Mouse (Mus musculus) thymus, adult 2 months (tissue): Measurements from ENCODE around the gene Tsga10. TPM values are rescaled to one million over a fixed set of nuclear protein-coding genes. Genes with fewer than 3 reads are reported as not detected.

Experiments
- DNase-seq: peaks from one replicate; pipeline ENCODE4 v3.0.0; 2021
- H3K27ac ChIP-seq: fragments of 200-500 bp; 2 replicates; pipeline ENCODE4 v1.5.1; 2012; ENCODE audit warnings: low read length, control low read depth; ENCODE audit not compliant: control insufficient read depth, insufficient read depth
- H3K27me3 ChIP-seq: fragments of 200-500 bp; 2 replicates; pipeline ENCODE4 v1.6.1; 2012; ENCODE audit warnings: mild to moderate bottlenecking, low read length, moderate library complexity, mixed read lengths; ENCODE audit not compliant: control insufficient read depth, insufficient read depth
- H3K36me3 ChIP-seq: fragments of 200-500 bp; 2 replicates; pipeline ENCODE4 v1.6.1; 2012; ENCODE audit warnings: mild to moderate bottlenecking, low read length, moderate library complexity; ENCODE audit not compliant: control insufficient read depth, insufficient read depth
- H3K4me1 ChIP-seq: fragments of 200-500 bp; replicated peaks from 2 replicates; pipeline ENCODE4 v1.6.1; 2012; ENCODE audit warnings: low read length; ENCODE audit not compliant: control insufficient read depth, insufficient read depth
- H3K4me3 ChIP-seq: fragments of 200-500 bp; 2 replicates; pipeline ENCODE4 v1.5.1; 2012; ENCODE audit warnings: mild to moderate bottlenecking, low read length, control low read depth, moderate library complexity; ENCODE audit not compliant: control insufficient read depth, insufficient read depth
- CTCF ChIP-seq: fragments of 200-500 bp; IDR thresholded peaks from 2 replicates; pipeline ENCODE4 v1.5.1; 2012; ENCODE audit warnings: mild to moderate bottlenecking, control low read depth, low read length, moderate library complexity, borderline replicate concordance; ENCODE audit not compliant: control insufficient read depth, poor library complexity, insufficient read depth; ENCODE audit errors: extremely low read depth
- POLR2A ChIP-seq: fragments of 200-500 bp; IDR thresholded peaks from 2 replicates; pipeline ENCODE4 v1.6.1; 2012; ENCODE audit warnings: mild to moderate bottlenecking, low read length, control low read depth, moderate library complexity; ENCODE audit not compliant: control insufficient read depth, poor library complexity, insufficient read depth; ENCODE audit errors: extremely low read depth
- WGBS: fragments of 180-500 bp; shearing (Covaris S2); methylation state at CpG from one replicate; pipeline ENCODE4 v1.1.7; 2018; 5-methylcytosine and 5-hydroxymethylcytosine counted together
- polyA plus RNA-seq: library from polyadenylated mRNA; depleted of rRNA; stranded (reverse); fragments of >200 nt; gene quantifications from 2 replicates; pipeline ENCODE4 v1.2.3, GENCODE M21; 2012

The Tsga10 gene
- polyA plus RNA-seq, 1 experiment, result 0.97 TPM

GRCm38 (mm10) chr1:37800298-37800697 lies 65.9 kb downstream of the Tsga10 start:
- no peaks in the 10 kb centered on the region for H3K36me3 ChIP-seq
- DNase-seq, result no peak
- H3K4me3 ChIP-seq, result no peak overlapping the region
- H3K27me3 ChIP-seq, result no peaks in the 10 kb centered on the region
- 87% methylated on average over 2 of the region's 2 CpGs for WGBS
- H3K4me1 ChIP-seq, result no peaks in the 10 kb centered on the region
- no peak overlapping the region for H3K27ac ChIP-seq
- TF ChIP-seq CTCF (no peak), POLR2A (no peak)

DNA sequence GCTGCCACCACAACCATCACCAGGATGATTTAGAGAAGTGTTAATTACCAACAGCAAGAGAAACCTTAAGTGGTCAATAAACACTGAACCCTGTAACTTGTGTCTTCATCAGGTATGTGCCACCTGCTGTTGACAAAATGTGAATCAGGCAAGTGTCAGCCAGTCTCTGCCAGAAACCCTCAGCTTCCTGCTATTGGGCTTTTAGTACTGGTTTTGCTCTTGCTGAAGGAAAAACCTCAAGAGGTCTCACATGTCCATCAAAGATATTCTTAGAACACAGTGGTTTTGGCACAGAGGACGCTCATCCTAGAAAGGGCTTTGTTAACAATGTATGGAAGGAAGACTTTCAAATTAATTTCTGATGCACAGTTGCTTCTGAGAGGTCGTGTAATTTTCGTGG lies 66.7 kb downstream of the Tsga10 start:
- Histone ChIP-seq H3K27me3 (no peaks in the 10 kb centered on the region), H3K4me1 (no peaks in the 10 kb centered on the region), H3K27ac (no peak overlapping the region), H3K4me3 (no peak overlapping the region), H3K36me3 (no peaks in the 10 kb centered on the region)
- DNase-seq, result no peak
- TF ChIP-seq POLR2A, result no peak
- no peak for TF ChIP-seq CTCF
- 3% methylated on average over 3 of the region's 3 CpGs for WGBS

DNA sequence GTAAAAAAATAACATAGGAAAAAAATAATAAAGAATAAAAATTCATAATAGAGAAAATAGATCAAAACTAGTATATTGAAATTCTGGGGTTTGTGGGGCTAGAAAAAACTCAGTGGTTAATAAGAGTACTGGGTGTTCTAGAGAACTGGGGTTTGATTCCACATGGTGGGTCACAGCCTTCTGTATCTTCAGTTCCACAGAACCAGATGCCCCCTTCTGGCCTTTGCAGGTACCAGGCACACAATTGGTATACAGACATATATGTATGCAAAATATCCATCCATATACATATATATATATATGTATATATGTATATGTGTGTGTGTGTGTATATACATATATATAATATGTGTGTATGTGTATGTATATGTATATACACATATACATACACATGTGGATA lies 106.8 kb downstream of the Tsga10 start:
- no peaks in the 10 kb centered on the region for H3K4me1 ChIP-seq
- DNase-seq, result peak; percentile 16
- H3K36me3 ChIP-seq, result no peaks in the 10 kb centered on the region
- no peaks in the 10 kb centered on the region for H3K27me3 ChIP-seq
- H3K4me3 ChIP-seq, result no peak overlapping the region
- no peak for TF ChIP-seq POLR2A
- no peak for TF ChIP-seq CTCF
- no peak overlapping the region for H3K27ac ChIP-seq

DNA sequence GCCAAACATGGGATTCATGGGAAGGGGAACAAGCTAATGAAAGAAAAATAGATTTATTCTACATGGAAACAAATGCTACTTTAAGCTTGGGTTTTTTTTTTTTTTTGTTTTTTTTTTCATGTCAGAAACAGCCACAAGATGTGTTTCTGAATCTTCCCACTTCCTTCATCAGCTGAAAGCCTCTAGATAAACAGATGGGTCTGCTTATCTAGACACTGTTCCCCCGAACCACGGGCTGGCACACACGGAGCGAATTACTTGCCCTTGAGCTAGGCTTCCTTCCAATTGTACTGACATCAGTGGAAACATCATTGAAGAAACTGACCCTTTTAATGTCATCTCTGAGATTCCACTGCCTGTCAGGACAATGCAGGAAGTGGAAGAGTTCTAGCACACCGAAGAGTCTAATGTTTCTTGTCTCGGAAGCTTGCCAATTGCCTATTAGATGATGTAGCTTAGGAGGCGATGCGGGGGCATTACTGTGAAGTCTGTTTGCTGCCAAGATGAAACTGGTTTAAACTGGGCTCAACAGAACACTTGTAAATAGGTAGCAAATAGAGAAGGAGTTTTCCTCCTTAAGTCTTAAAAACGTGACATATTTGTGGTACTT lies 121.5 kb downstream of the Tsga10 start:
- Histone ChIP-seq H3K36me3 (no peaks in the 10 kb centered on the region), H3K27me3 (no peaks in the 10 kb centered on the region), H3K4me3 (no peak overlapping the region), H3K4me1 (peaks cover 3% of the 10 kb centered on the region; the same call in 1 of the 2 replicates), H3K27ac (no peak overlapping the region)
- 53% methylated on average over 9 of the region's 9 CpGs for WGBS
- TF ChIP-seq POLR2A (no peak), CTCF (no peak)
- DNase-seq, result no peak

DNA sequence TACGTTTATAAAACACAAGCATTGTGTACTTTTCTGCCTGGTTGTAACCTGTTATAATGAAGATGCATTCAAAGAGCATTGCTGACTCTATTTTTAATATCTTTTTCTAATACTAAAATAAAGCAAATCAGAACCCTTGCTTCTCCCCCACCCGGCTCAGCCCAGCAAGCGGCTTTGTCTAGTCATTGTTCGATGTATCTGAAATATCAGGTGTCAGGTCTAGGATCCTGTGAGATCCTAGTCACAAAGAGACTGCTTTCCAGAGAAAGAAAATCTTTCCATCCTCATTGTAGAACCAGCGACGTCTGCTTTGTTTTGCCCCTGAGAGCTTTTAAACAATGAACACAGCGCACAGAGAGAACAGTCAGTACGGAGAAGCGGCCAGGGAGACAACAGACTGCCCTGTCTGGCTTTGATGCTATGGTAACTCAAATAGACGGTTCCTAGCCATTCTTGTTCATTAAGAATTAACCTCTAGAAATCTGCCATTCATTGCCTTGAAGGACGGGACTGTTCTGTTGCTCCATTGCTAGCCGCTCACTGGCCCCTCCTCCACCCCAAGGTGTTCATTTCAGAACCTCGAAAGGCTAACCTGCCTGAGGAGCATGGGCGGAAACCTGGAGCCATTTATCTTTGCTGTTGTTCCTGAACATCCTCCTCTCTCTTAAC lies 123.5 kb downstream of the Tsga10 start:
- H3K27me3 ChIP-seq, result no peaks in the 10 kb centered on the region
- H3K4me3 ChIP-seq, result no peak overlapping the region
- no peak for DNase-seq
- H3K36me3 ChIP-seq, result no peaks in the 10 kb centered on the region
- no peak overlapping the region for H3K27ac ChIP-seq
- no peak for TF ChIP-seq POLR2A
- TF ChIP-seq CTCF, result no peak
- H3K4me1 ChIP-seq, result peaks cover 3% of the 10 kb centered on the region; the same call in 1 of the 2 replicates
- 92% methylated on average over 14 of the region's 14 CpGs for WGBS

GRCm38 (mm10) chr1:37742126-37742525 lies 124.1 kb downstream of the Tsga10 start:
- DNase-seq, result no peak
- TF ChIP-seq POLR2A, result no peak
- TF ChIP-seq CTCF, result no peak
- no peak overlapping the region for H3K4me3 ChIP-seq
- H3K27me3 ChIP-seq, result no peaks in the 10 kb centered on the region
- 94% methylated on average over 11 of the region's 11 CpGs for WGBS
- H3K4me1 ChIP-seq, result peaks cover 3% of the 10 kb centered on the region; the same call in 1 of the 2 replicates
- no peaks in the 10 kb centered on the region for H3K36me3 ChIP-seq
- H3K27ac ChIP-seq, result no peak overlapping the region
